Mouse (Mus musculus) MEL (cell line): ENCODE measurements around the gene Hectd1. TPM values are rescaled to one million over a fixed set of nuclear protein-coding genes. Genes with fewer than 3 reads are reported as not detected.

Experiments used
- DNase-seq: peaks from one replicate; pipeline ENCODE4 v3.0.0; 2011; ENCODE audit warnings: low read depth, low spot score
- H3K27ac ChIP-seq: 2 replicates; pipeline ENCODE4 v1.5.1; 2012; ENCODE audit warnings: low read depth, mild to moderate bottlenecking, control low read depth, low read length, moderate library complexity; ENCODE audit not compliant: control insufficient read depth
- H3K27me3 ChIP-seq, 2 experiments: fragments of 150-350 bp in 1 of 2; sonication (generic) in 1 of 2; 2 replicates each; pipeline ENCODE4 v1.6.1; 2012; ENCODE audit warnings: low read length in 2 of 2, mild to moderate bottlenecking in 2 of 2, improper control_type of control experiment in 1 of 2, moderate library complexity in 1 of 2; ENCODE audit not compliant: insufficient read depth in 2 of 2, control insufficient read depth in 1 of 2
- H3K36me3 ChIP-seq, 2 experiments: 2 replicates each; pipeline ENCODE4 v1.6.1; 2012 to 2014; ENCODE audit warnings: low read length in 2 of 2, improper control_type of control experiment in 1 of 2, inconsistent platforms in 1 of 2, mild to moderate bottlenecking in 1 of 2; ENCODE audit not compliant: insufficient read depth in 2 of 2, control insufficient read depth in 1 of 2
- H3K4me1 ChIP-seq, 2 experiments: fragments of 150-350 bp in 1 of 2; sonication (generic) in 1 of 2; 2 replicates each; pipeline ENCODE4 v1.6.1; 2012; ENCODE audit warnings: low read length in 2 of 2, improper control_type of control experiment in 1 of 2, mild to moderate bottlenecking in 1 of 2; ENCODE audit not compliant: insufficient read depth in 2 of 2, control insufficient read depth in 1 of 2
- H3K4me3 ChIP-seq, 2 experiments: fragments of 150-350 bp in 1 of 2; sonication (generic) in 1 of 2; 2 replicates each; pipeline ENCODE4 v1.5.1; 2012; ENCODE audit warnings: low read depth in 2 of 2, low read length in 2 of 2, mild to moderate bottlenecking in 2 of 2, moderate library complexity in 2 of 2, control low read depth in 1 of 2, improper control_type of control experiment in 1 of 2; ENCODE audit not compliant: control insufficient read depth in 1 of 2, insufficient read depth in 1 of 2
- H3K79me2 ChIP-seq: 2 replicates; pipeline ENCODE4 v1.6.1; 2012; ENCODE audit warnings: mild to moderate bottlenecking, low read length, moderate library complexity; ENCODE audit not compliant: control insufficient read depth, poor library complexity, insufficient read depth
- H3K9ac ChIP-seq: 2 replicates; pipeline ENCODE4 v1.6.1; 2012; ENCODE audit warnings: low read depth, mild to moderate bottlenecking, control low read depth, low read length, moderate library complexity; ENCODE audit not compliant: control insufficient read depth, poor library complexity, severe bottlenecking
- H3K9me3 ChIP-seq: fragments of 150-350 bp; sonication (generic); replicated peaks from 2 replicates; pipeline ENCODE4 v1.6.1; 2012; ENCODE audit warnings: mild to moderate bottlenecking, low read length, improper control_type of control experiment, moderate library complexity; ENCODE audit not compliant: insufficient read depth
- BHLHE40 ChIP-seq: IDR thresholded peaks from 2 replicates; pipeline ENCODE4 v1.6.1; 2012; ENCODE audit warnings: low read depth, mild to moderate bottlenecking, inconsistent platforms, low read length, improper control_type of control experiment, borderline replicate concordance
- CHD1 ChIP-seq: IDR thresholded peaks from 2 replicates; pipeline ENCODE4 v1.6.1; 2012; ENCODE audit warnings: low read depth, mild to moderate bottlenecking, inconsistent platforms, low read length, improper control_type of control experiment
- CTCF ChIP-seq, 3 experiments: IDR thresholded peaks in 2 of 3; conservative IDR thresholded peaks in 1 of 3; 2 replicates each; pipeline ENCODE4 v1.5.1; 2011 to 2012; ENCODE audit warnings: low read length in 3 of 3, low read depth in 2 of 3, mild to moderate bottlenecking in 2 of 3, improper control_type of control experiment in 1 of 3, inconsistent platforms in 1 of 3, mixed read lengths in 1 of 3, moderate library complexity in 1 of 3; ENCODE audit not compliant: control insufficient read depth in 1 of 3, insufficient read depth in 1 of 3, poor library complexity in 1 of 3, severe bottlenecking in 1 of 3
- E2F4 ChIP-seq: IDR thresholded peaks from 2 replicates; pipeline ENCODE4 v1.6.1; 2011; ENCODE audit warnings: low read depth, low read length, improper control_type of control experiment, borderline replicate concordance
- ELF1 ChIP-seq: IDR thresholded peaks from 2 replicates; pipeline ENCODE4 v1.6.1; 2014; ENCODE audit warnings: low read depth, mild to moderate bottlenecking, inconsistent platforms, low read length, improper control_type of control experiment, moderate library complexity
- EP300 ChIP-seq, 2 experiments: IDR thresholded peaks; 2 replicates each; pipeline ENCODE4 v1.6.1; 2011; ENCODE audit warnings: improper control_type of control experiment in 2 of 2, low read length in 2 of 2, low read depth in 1 of 2, mild to moderate bottlenecking in 1 of 2
- ETS1 ChIP-seq: IDR thresholded peaks from 2 replicates; pipeline ENCODE4 v1.6.1; 2012; ENCODE audit warnings: low read depth, mild to moderate bottlenecking, inconsistent platforms, low read length, improper control_type of control experiment, moderate library complexity
- GABPA ChIP-seq: IDR thresholded peaks from 2 replicates; pipeline ENCODE4 v1.6.1; 2012; ENCODE audit warnings: low read depth, mild to moderate bottlenecking, inconsistent platforms, low read length, improper control_type of control experiment, moderate library complexity
- GATA1 ChIP-seq: IDR thresholded peaks from 2 replicates; pipeline ENCODE4 v1.6.1; 2011; ENCODE audit warnings: low read depth, low read length, improper control_type of control experiment
- JUND ChIP-seq: IDR thresholded peaks from 2 replicates; pipeline ENCODE4 v1.6.1; 2011; ENCODE audit warnings: low read depth, mild to moderate bottlenecking, improper control_type of control experiment, low read length
- MAFK ChIP-seq: IDR thresholded peaks from 2 replicates; pipeline ENCODE4 v1.6.1; 2011; ENCODE audit warnings: low read depth, mild to moderate bottlenecking, low read length, improper control_type of control experiment, borderline replicate concordance
- MAX ChIP-seq: IDR thresholded peaks from 2 replicates; pipeline ENCODE4 v1.6.1; 2011; ENCODE audit warnings: low read length, improper control_type of control experiment
- MYB ChIP-seq: IDR thresholded peaks from 2 replicates; pipeline ENCODE4 v1.6.1; 2011; ENCODE audit warnings: mild to moderate bottlenecking, low read depth, low read length, improper control_type of control experiment
- MYC ChIP-seq: IDR thresholded peaks from 2 replicates; pipeline ENCODE4 v1.6.1; 2011; ENCODE audit warnings: low read depth, mild to moderate bottlenecking, low read length, improper control_type of control experiment, moderate library complexity
- NELFE ChIP-seq: IDR thresholded peaks from 2 replicates; pipeline ENCODE4 v1.6.1; 2011; ENCODE audit warnings: low read depth, low read length, improper control_type of control experiment
- NRF1 ChIP-seq: IDR thresholded peaks from 2 replicates; pipeline ENCODE4 v1.6.1; 2014; ENCODE audit warnings: low read depth, mild to moderate bottlenecking, inconsistent platforms, low read length, improper control_type of control experiment, moderate library complexity; ENCODE audit not compliant: poor library complexity, insufficient read depth, severe bottlenecking
- POLR2A ChIP-seq, 2 experiments: IDR thresholded peaks; 2 replicates each; pipeline ENCODE4 v1.6.1; 2011 to 2012; ENCODE audit warnings: low read length in 2 of 2, mild to moderate bottlenecking in 2 of 2, control low read depth in 1 of 2, improper control_type of control experiment in 1 of 2, low read depth in 1 of 2, moderate library complexity in 1 of 2; ENCODE audit not compliant: control insufficient read depth in 1 of 2, insufficient read depth in 1 of 2, poor library complexity in 1 of 2
- POLR2AphosphoS2 ChIP-seq: IDR thresholded peaks from 2 replicates; pipeline ENCODE4 v1.6.1; 2011; ENCODE audit warnings: low read length, improper control_type of control experiment
- POLR2AphosphoS5 ChIP-seq: IDR thresholded peaks from 2 replicates; pipeline ENCODE4 v1.6.1; 2012; ENCODE audit warnings: low read depth, borderline replicate concordance, mild to moderate bottlenecking, inconsistent platforms, low read length, moderate library complexity, mixed read lengths
- RAD21 ChIP-seq: IDR thresholded peaks from 2 replicates; pipeline ENCODE4 v1.6.1; 2011; ENCODE audit warnings: mild to moderate bottlenecking, low read depth, low read length, improper control_type of control experiment
- RCOR1 ChIP-seq: IDR thresholded peaks from 2 replicates; pipeline ENCODE4 v1.6.1; 2012; ENCODE audit warnings: low read depth, mild to moderate bottlenecking, inconsistent platforms, low read length, improper control_type of control experiment
- SMC3 ChIP-seq: IDR thresholded peaks from 2 replicates; pipeline ENCODE4 v1.6.1; 2011; ENCODE audit warnings: low read depth, low read length, improper control_type of control experiment
- TAL1 ChIP-seq: IDR thresholded peaks from 2 replicates; pipeline ENCODE4 v1.6.1; 2012; ENCODE audit warnings: mild to moderate bottlenecking, inconsistent platforms, low read length, moderate library complexity, mixed read lengths
- TBP ChIP-seq: IDR thresholded peaks from 2 replicates; pipeline ENCODE4 v1.8.0; 2011; ENCODE audit warnings: low read depth, low read length, improper control_type of control experiment
- TCF12 ChIP-seq: IDR thresholded peaks from 2 replicates; pipeline ENCODE4 v1.6.1; 2014; ENCODE audit warnings: low read depth, mild to moderate bottlenecking, inconsistent platforms, low read length, improper control_type of control experiment, moderate library complexity
- USF1 ChIP-seq: IDR thresholded peaks from 2 replicates; pipeline ENCODE4 v1.6.1; 2014; ENCODE audit warnings: low read depth, mild to moderate bottlenecking, inconsistent platforms, low read length, improper control_type of control experiment, moderate library complexity
- USF2 ChIP-seq, 2 experiments: IDR thresholded peaks; 2 replicates each; pipeline ENCODE4 v1.6.1; 2011 to 2012; ENCODE audit warnings: improper control_type of control experiment in 2 of 2, low read length in 2 of 2, borderline replicate concordance in 1 of 2, inconsistent platforms in 1 of 2, low read depth in 1 of 2, mild to moderate bottlenecking in 1 of 2; ENCODE audit not compliant: insufficient read depth in 1 of 2
- ZC3H11A ChIP-seq: IDR thresholded peaks from 2 replicates; pipeline ENCODE4 v1.6.1; 2012; ENCODE audit warnings: low read depth, mild to moderate bottlenecking, inconsistent platforms, low read length, improper control_type of control experiment
- ZKSCAN1 ChIP-seq: IDR thresholded peaks from 2 replicates; pipeline ENCODE4 v1.6.1; 2012; ENCODE audit warnings: low read depth, mild to moderate bottlenecking, inconsistent platforms, low read length, improper control_type of control experiment, moderate library complexity
- ZNF384 ChIP-seq: IDR thresholded peaks from 2 replicates; pipeline ENCODE4 v1.6.1; 2012; ENCODE audit warnings: low read depth, mild to moderate bottlenecking, inconsistent platforms, low read length, improper control_type of control experiment
- polyA plus RNA-seq, 2 experiments: library from polyadenylated mRNA; stranded (reverse) in 1 of 2; unstranded in 1 of 2; fragments of >175 nt in 1 of 2; fragments of >200 nt in 1 of 2; gene quantifications; 2 replicates each; pipeline versions ENCODE4 v1.2.1 to v1.2.4; 2012; ENCODE audit warnings: low replicate concordance in 2 of 2, low read depth in 1 of 2; ENCODE audit not compliant: insufficient read length in 2 of 2, insufficient read depth in 1 of 2, missing spikeins in 1 of 2
- total RNA-seq: library from RNA; depleted of rRNA; stranded (reverse); fragments of 300-350 nt; gene quantifications from 2 replicates; pipeline ENCODE4 v1.2.3, GENCODE M21; 2012

The Hectd1 gene
- total and polyA plus RNA-seq, 3 experiments: 55.2 to 248 (median 72.0) TPM

- Histone ChIP-seq H3K9me3 (no peaks in the 10 kb centered on the region), H3K27ac (no peak overlapping the region), H3K4me1 (peaks cover 36 to 40% of the 10 kb centered on the region in 2 experiments), H3K79me2 (peaks cover 65% of the 10 kb centered on the region), H3K27me3 (no peaks in the 10 kb centered on the region), H3K4me3 (no peak overlapping the region), H3K9ac (no peak overlapping the region), H3K36me3 (peaks cover 20 to 68% of the 10 kb centered on the region in 2 experiments)
- TF ChIP-seq GABPA: no peak
- TF ChIP-seq CHD1: no peak
- TF ChIP-seq E2F4: no peak
- peak; percentile 40; the same call in 1 of the 2 replicates for TF ChIP-seq ZC3H11A
- TF ChIP-seq NRF1: no peak
- TF ChIP-seq SMC3: peak; percentile 33; the same call in 1 of the 2 replicates
- TF ChIP-seq CTCF (IDR thresholded peaks at IDR 0.05 in 2 of 3, conservative IDR thresholded peaks at IDR 0.05 in 1 of 3; ENCODE audit: control insufficient read depth in 1 of 3, insufficient read depth in 1 of 3, low read depth in 2 of 3, low read length in 3 of 3, poor library complexity in 1 of 3, severe bottlenecking in 1 of 3): peak in 2 of 3 experiments; percentile 22 to 46; a peak in 2 of 6 replicates
- no peak for TF ChIP-seq GATA1
- TF ChIP-seq ZKSCAN1: no peak
- no peak for TF ChIP-seq MYB
- TF ChIP-seq MYC: 0 out of 2 replicates have a peak, but pooled peaks have one; percentile 41
- 0 out of 2 replicates have a peak, but pooled peaks have one; percentile 4 for TF ChIP-seq ZNF384
- no peak for TF ChIP-seq POLR2AphosphoS2
- TF ChIP-seq RAD21: peak; percentile 31
- TF ChIP-seq ETS1: no peak
- TF ChIP-seq TBP: no peak
- peak; percentile 46 for DNase-seq
Observed at GRCm38 (mm10) chr12:51822236-51822635, 7.1 kb downstream of the Hectd1 start.

GRCm38 (mm10) chr12:51821256-51821655 lies 8.1 kb downstream of the Hectd1 start:
- DNase-seq: peak; percentile 88
- Histone ChIP-seq H3K9me3 (no peaks in the 10 kb centered on the region), H3K27ac (peak overlapping the region; percentile 70), H3K4me3 (no peak overlapping the region), H3K9ac (no peak overlapping the region), H3K4me1 (peaks cover 30 to 36% of the 10 kb centered on the region in 2 experiments), H3K79me2 (peaks cover 62% of the 10 kb centered on the region), H3K27me3 (no peaks in the 10 kb centered on the region), H3K36me3 (peaks cover 18 to 61% of the 10 kb centered on the region in 2 experiments)
- TF ChIP-seq JUND (no peak), POLR2A (IDR thresholded peaks at IDR 0.05; ENCODE audit: control insufficient read depth in 1 of 2, insufficient read depth in 1 of 2, low read depth in 1 of 2, low read length in 2 of 2, poor library complexity in 1 of 2) (peak in 1 of 2 experiments; percentile 22; a peak in 1 of 4 replicates), MAX (no peak), BHLHE40 (no peak), RCOR1 (peak; percentile 28; the same call in 1 of the 2 replicates), USF1 (no peak), TAL1 (no peak), NELFE (no peak), GATA1 (0 out of 2 replicates have a peak, but pooled peaks have one; percentile 11), ZNF384 (peak; percentile 94), CHD1 (no peak), SMC3 (no peak; the same call in 1 of the 2 replicates), ELF1 (0 out of 2 replicates have a peak, but pooled peaks have one; percentile 51), MAFK (no peak), EP300 (IDR thresholded peaks at IDR 0.05; ENCODE audit: low read depth in 1 of 2, low read length in 2 of 2) (peak; percentile 37 to 62), NRF1 (no peak), POLR2AphosphoS5 (no peak), MYC (0 out of 2 replicates have a peak, but pooled peaks have one; percentile 34), TBP (0 out of 2 replicates have a peak, but pooled peaks have one; percentile 42), ETS1 (peak; percentile 79; the same call in 1 of the 2 replicates), USF2 (IDR thresholded peaks at IDR 0.05; ENCODE audit: borderline replicate concordance in 1 of 2, insufficient read depth in 1 of 2, low read depth in 1 of 2, low read length in 2 of 2) (no peak), GABPA (no peak), POLR2AphosphoS2 (no peak), TCF12 (0 out of 2 replicates have a peak, but pooled peaks have one; percentile 24)
